Mouse (Mus musculus) spleen, adult 2 months (tissue): Measurements from ENCODE around the gene Ror2. TPM values are rescaled to one million over a fixed set of nuclear protein-coding genes. Genes with fewer than 3 reads are reported as not detected.

ENCODE experiments used
- DNase-seq, 2 experiments: peaks; one replicate each; pipeline versions ENCODE4 v3.0.0 to v3.0.0-alpha.2; 2012 to 2021; ENCODE audit warnings: low spot score in 2 of 2, low read depth in 1 of 2
- H3K27ac ChIP-seq: fragments of 200-500 bp; 2 replicates; pipeline ENCODE4 v1.5.1; 2012; ENCODE audit warnings: low read length, inconsistent platforms; ENCODE audit not compliant: insufficient read depth
- H3K27me3 ChIP-seq: fragments of 200-500 bp; 2 replicates; pipeline ENCODE4 v1.6.1; 2012; ENCODE audit warnings: mild to moderate bottlenecking, moderate library complexity, low read length, inconsistent platforms; ENCODE audit not compliant: control insufficient read depth, insufficient read depth
- H3K36me3 ChIP-seq: fragments of 200-500 bp; 2 replicates; pipeline ENCODE4 v1.6.1; 2012; ENCODE audit warnings: mild to moderate bottlenecking, low read length, inconsistent platforms; ENCODE audit not compliant: control insufficient read depth, insufficient read depth
- H3K4me1 ChIP-seq: fragments of 200-500 bp; 2 replicates; pipeline ENCODE4 v1.6.1; 2011; ENCODE audit warnings: inconsistent platforms; ENCODE audit not compliant: control insufficient read depth, insufficient read depth, insufficient read length
- H3K4me3 ChIP-seq: fragments of 200-500 bp; 2 replicates; pipeline ENCODE4 v1.5.1; 2011; ENCODE audit warnings: mild to moderate bottlenecking, inconsistent platforms; ENCODE audit not compliant: insufficient read depth, insufficient read length; ENCODE audit errors: extremely low read depth
- CTCF ChIP-seq: fragments of 200-500 bp; IDR thresholded peaks from 2 replicates; pipeline ENCODE4 v1.5.1; 2011; ENCODE audit warnings: mild to moderate bottlenecking, inconsistent platforms; ENCODE audit not compliant: insufficient read depth, insufficient read length, insufficient replicate concordance; ENCODE audit errors: extremely low read depth
- POLR2A ChIP-seq: fragments of 200-500 bp; IDR thresholded peaks from 2 replicates; pipeline ENCODE4 v1.6.1; 2011; ENCODE audit warnings: low read depth, low read length, inconsistent platforms
- WGBS: fragments of 180-500 bp; shearing (Covaris S2); methylation state at CpG from one replicate; pipeline ENCODE4 v1.1.7; 2018; 5-methylcytosine and 5-hydroxymethylcytosine counted together
- polyA plus RNA-seq: library from polyadenylated mRNA; depleted of rRNA; stranded (reverse); fragments of >200 nt; gene quantifications from 2 replicates; pipeline ENCODE4 v1.2.3, GENCODE M21; 2012

The Ror2 gene
- polyA plus RNA-seq, 1 experiment, result 2.3 TPM

- H3K4me3 ChIP-seq, result no peak overlapping the region
These were observed 23.2 kb downstream of the Ror2 start for GRCm38 (mm10) chr13:53262509-53263250.

GRCm38 (mm10) chr13:53261106-53261771, 24.7 kb downstream of the Ror2 start:
- no peak for DNase-seq

More at GRCm38 (mm10) chr13:53262509-53263250, 23.2 kb downstream of the Ror2 start:
- Histone ChIP-seq H3K36me3 (no peaks in the 10 kb centered on the region), H3K27me3 (no peaks in the 10 kb centered on the region), H3K4me1 (peaks cover 2% of the 10 kb centered on the region; the same call in 1 of the 2 replicates), H3K27ac (peak overlapping the region; percentile 38; the same call in 1 of the 2 replicates)
- TF ChIP-seq POLR2A (no peak), CTCF (no peak)
- WGBS, result 76% methylated on average over 16 of the region's 16 CpGs
- no peak for DNase-seq

GRCm38 (mm10) chr13:53258943-53259342, 27.0 kb downstream of the Ror2 start:
- H3K27me3 ChIP-seq, result no peaks in the 10 kb centered on the region
- 90% methylated on average over 8 of the region's 8 CpGs for WGBS
- no peak overlapping the region for H3K4me3 ChIP-seq
- H3K27ac ChIP-seq, result no peak overlapping the region
- H3K36me3 ChIP-seq, result no peaks in the 10 kb centered on the region
- no peak for DNase-seq
- H3K4me1 ChIP-seq, result peaks cover 2% of the 10 kb centered on the region; the same call in 1 of the 2 replicates
- TF ChIP-seq POLR2A (no peak), CTCF (no peak)

More at GRCm38 (mm10) chr13:53261106-53261771, 24.7 kb downstream of the Ror2 start:
- Histone ChIP-seq H3K27ac (no peak overlapping the region), H3K36me3 (no peaks in the 10 kb centered on the region), H3K27me3 (no peaks in the 10 kb centered on the region), H3K4me3 (no peak overlapping the region), H3K4me1 (peaks cover 2% of the 10 kb centered on the region; the same call in 1 of the 2 replicates)
- no peak for TF ChIP-seq POLR2A
- no peak for TF ChIP-seq CTCF
- 78% methylated on average over 8 of the region's 8 CpGs for WGBS

GRCm38 (mm10) chr13:53258497-53258896, 27.4 kb downstream of the Ror2 start:
- Histone ChIP-seq H3K27ac (no peak overlapping the region), H3K4me3 (no peak overlapping the region), H3K36me3 (no peaks in the 10 kb centered on the region), H3K27me3 (no peaks in the 10 kb centered on the region), H3K4me1 (peaks cover 2% of the 10 kb centered on the region; the same call in 1 of the 2 replicates)
- WGBS, result 76% methylated on average over 4 of the region's 4 CpGs
- TF ChIP-seq POLR2A (no peak), CTCF (no peak)
- DNase-seq, result no peak

- TF ChIP-seq CTCF, result no peak
- TF ChIP-seq POLR2A, result no peak
- WGBS, result 93% methylated on average over 12 of the region's 12 CpGs
These were observed 32.7 kb downstream of the Ror2 start for GRCm38 (mm10) chr13:53253255-53253654.

GRCm38 (mm10) chr13:53248586-53249401, 37.1 kb downstream of the Ror2 start:
- no peaks in the 10 kb centered on the region for H3K4me1 ChIP-seq
- 91% methylated on average over 24 of the region's 24 CpGs for WGBS

More at GRCm38 (mm10) chr13:53253255-53253654, 32.7 kb downstream of the Ror2 start:
- no peaks in the 10 kb centered on the region for H3K36me3 ChIP-seq
- no peaks in the 10 kb centered on the region for H3K4me1 ChIP-seq
- no peak overlapping the region for H3K27ac ChIP-seq
- H3K4me3 ChIP-seq, result no peak overlapping the region
- DNase-seq, result no peak
- no peaks in the 10 kb centered on the region for H3K27me3 ChIP-seq

More at GRCm38 (mm10) chr13:53248586-53249401, 37.1 kb downstream of the Ror2 start:
- Histone ChIP-seq H3K4me3 (no peak overlapping the region), H3K27ac (no peak overlapping the region), H3K27me3 (no peaks in the 10 kb centered on the region), H3K36me3 (no peaks in the 10 kb centered on the region)
- no peak for DNase-seq
- TF ChIP-seq CTCF (no peak), POLR2A (no peak)
